Mouse (Mus musculus): ENCODE data around the gene Il1f9. TPM values are rescaled to one million over a fixed set of nuclear protein-coding genes. Genes with fewer than 3 reads are reported as not detected.

Il1f9 gene
- total RNA-seq (2012; rRNA removed): not detected in 2 replicates
- not detected in 2 replicates for total RNA-seq (2014; rRNA removed)
- polyA plus RNA-seq (2012; ENCODE audit: insufficient read length, low read depth): not detected in 2 replicates

DNA sequence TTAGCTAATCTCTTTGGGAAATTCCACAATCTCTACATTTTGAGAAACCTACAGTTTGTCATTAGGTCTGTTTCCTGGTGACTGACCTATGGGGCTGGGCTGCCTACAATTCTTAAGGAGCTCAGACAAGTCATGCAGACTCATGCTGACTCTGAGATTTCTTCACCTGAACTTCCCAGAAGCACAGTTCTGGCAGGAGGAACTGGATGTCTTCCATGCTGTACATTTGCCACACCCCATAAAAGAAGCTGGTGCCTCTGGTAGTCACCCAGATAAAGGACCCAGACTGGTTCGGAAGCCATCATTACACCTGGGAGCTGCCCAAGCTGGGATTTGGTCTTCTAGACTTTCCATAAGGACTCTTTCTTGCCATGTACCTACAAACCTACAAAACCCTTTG is at the start of gene Il1f9:
Il1f9 (plus strand) TSS at position 301 of the 400 bp plus-strand sequence.
- Histone ChIP-seq H3K4me3 (replicated peaks in 1 of 3; ENCODE audit: low read depth in 2 of 3, low read length in 2 of 3, poor library complexity in 1 of 3) (no peak within 1 kb of the TSS), H3K27me3 (replicated peaks) (no peaks in the 10 kb centered on the region), H3K36me3 (replicated peaks in 1 of 2; ENCODE audit: control insufficient read depth in 1 of 2, insufficient read depth in 1 of 2, low read length in 1 of 2) (no peaks in the 10 kb centered on the region), H3K4me2 (ENCODE audit: insufficient read depth, low read depth, poor library complexity, severe bottlenecking) (no peak within 1 kb of the TSS), H3K9ac (ENCODE audit: insufficient read depth, low read depth) (no peak within 1 kb of the TSS), H3K9me3 (replicated peaks; ENCODE audit: low read length) (no peaks in the 10 kb centered on the region), H3K27ac (ENCODE audit: insufficient read depth, low read depth) (no peak within 1 kb of the TSS), H3K79me2 (replicated peaks; ENCODE audit: control insufficient read depth, extremely low read depth, insufficient read depth, poor library complexity, severe bottlenecking) (no peaks in the 10 kb centered on the region), H3K4me1 (ENCODE audit: control insufficient read depth in 1 of 2, insufficient read depth in 2 of 2) (peaks cover 0 to 22% of the 10 kb centered on the region in 2 experiments; a peak in 2 of 4 replicates)
- in situ Hi-C loops (cut with MboI; ENCODE audit: low pct_ligation_motif_present, low pct_unique_long_range_greater_than_20kb, low sequenced_read_pairs): loop anchor here (25.0 kb wide), 2 partner anchors 599 to 874 kb away; partner anchors contain the start of gene Nxph2
- TF ChIP-seq ZMIZ1 (IDR thresholded peaks at IDR 0.05; ENCODE audit: low read depth, low read length): no peak
- TF ChIP-seq NELFE (IDR thresholded peaks at IDR 0.05; ENCODE audit: low read depth, low read length): no peak
- TF ChIP-seq SMC3 (IDR thresholded peaks at IDR 0.05; ENCODE audit: low read depth, low read length): no peak
- TF ChIP-seq IRF4 (IDR thresholded peaks at IDR 0.05; ENCODE audit: low read depth, low read length): no peak
- TF ChIP-seq CTCF (conservative IDR thresholded peaks at IDR 0.05 in 1 of 2, IDR thresholded peaks at IDR 0.05 in 1 of 2; ENCODE audit: low read depth in 2 of 2, low read length in 2 of 2): no peak
- TF ChIP-seq GABPA (IDR thresholded peaks at IDR 0.05; ENCODE audit: insufficient replicate concordance, low read depth, low read length): no peak
- no peak for TF ChIP-seq TBP (conservative IDR thresholded peaks at IDR 0.05; ENCODE audit: low read depth, low read length)
- no peak for TF ChIP-seq KAT2A (IDR thresholded peaks at IDR 0.05; ENCODE audit: insufficient replicate concordance, low read length)
- TF ChIP-seq POLR2A (IDR thresholded peaks at IDR 0.05; ENCODE audit: low read depth, low read length): no peak
- DNase-seq (ENCODE audit: extremely low read depth): no peak
- dilution Hi-C loops (cut with MboI; ENCODE audit: extremely low pct_ligation_motif_present, extremely low pct_unique_long_range_greater_than_20kb, low sequenced_read_pairs): no loop called here

DNA sequence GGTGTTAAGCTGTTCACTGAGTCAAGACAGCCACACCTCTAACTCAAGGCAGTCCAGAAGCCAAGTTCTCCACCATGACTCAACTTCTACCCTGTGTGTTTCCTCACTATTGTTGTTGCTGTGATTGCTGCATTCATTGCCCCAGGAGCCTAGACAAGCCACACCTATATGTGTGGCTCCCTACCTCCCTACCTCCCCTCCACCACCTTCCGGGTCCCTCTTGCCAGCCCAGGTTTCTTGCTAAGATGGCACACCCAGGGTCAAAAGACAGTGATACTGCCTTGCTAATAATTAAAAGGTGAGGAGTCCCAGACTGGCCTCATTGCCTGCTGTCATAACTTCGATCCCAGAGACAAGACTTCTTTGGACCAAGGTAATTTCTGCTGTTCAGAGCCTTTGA is 33.4 kb upstream of the Il1f9 start, which contains the start of gene Il1f8:
Il1f8 (plus strand) TSS at position 301 of the 400 bp plus-strand sequence.
- no peaks in the 10 kb centered on the region for H3K27me3 ChIP-seq (replicated peaks)
- TF ChIP-seq ETS1 (conservative IDR thresholded peaks at IDR 0.05; ENCODE audit: low read depth, low read length) (no peak), KAT2A (IDR thresholded peaks at IDR 0.05; ENCODE audit: insufficient replicate concordance, low read length) (no peak), JUN (IDR thresholded peaks at IDR 0.05; ENCODE audit: insufficient read depth, low read depth, low read length) (no peak), ELF1 (IDR thresholded peaks at IDR 0.05; ENCODE audit: low read depth, low read length) (no peak), USF2 (conservative IDR thresholded peaks at IDR 0.05; ENCODE audit: low read depth, low read length) (no peak), BHLHE40 (IDR thresholded peaks at IDR 0.05; ENCODE audit: low read depth, low read length) (no peak), SIN3A (IDR thresholded peaks at IDR 0.05; ENCODE audit: low read length) (no peak), GABPA (IDR thresholded peaks at IDR 0.05; ENCODE audit: insufficient replicate concordance, low read depth, low read length) (no peak), MXI1 (IDR thresholded peaks at IDR 0.05; ENCODE audit: low read depth, low read length) (no peak), SMC3 (IDR thresholded peaks at IDR 0.05; ENCODE audit: low read depth, low read length) (no peak), NELFE (IDR thresholded peaks at IDR 0.05; ENCODE audit: low read depth, low read length) (no peak), MEF2A (IDR thresholded peaks at IDR 0.05; ENCODE audit: borderline replicate concordance, low read depth, low read length) (no peak), TCF12 (IDR thresholded peaks at IDR 0.05; ENCODE audit: low read depth, low read length) (no peak), E2F4 (IDR thresholded peaks at IDR 0.05; ENCODE audit: insufficient replicate concordance, low read depth, low read length) (no peak), ZNF384 (IDR thresholded peaks at IDR 0.05; ENCODE audit: low read depth, low read length) (no peak), IRF4 (IDR thresholded peaks at IDR 0.05; ENCODE audit: low read depth, low read length) (no peak), MAFK (IDR thresholded peaks at IDR 0.05; ENCODE audit: insufficient replicate concordance, low read length) (no peak), POLR2AphosphoS2 (IDR thresholded peaks at IDR 0.05; ENCODE audit: low read depth, low read length) (no peak)
- dilution Hi-C loops (cut with MboI; ENCODE audit: extremely low pct_ligation_motif_present, extremely low pct_unique_long_range_greater_than_20kb, low sequenced_read_pairs) (no loop called here), in situ Hi-C loops (cut with MboI; ENCODE audit: low pct_ligation_motif_present, low pct_unique_long_range_greater_than_20kb, low sequenced_read_pairs) (no loop called here)
- H3K36me3 ChIP-seq (replicated peaks in 1 of 2; ENCODE audit: control insufficient read depth in 1 of 2, insufficient read depth in 1 of 2, low read length in 1 of 2): no peaks in the 10 kb centered on the region
- no peaks in the 10 kb centered on the region for H3K9me3 ChIP-seq (replicated peaks; ENCODE audit: low read length)
- no peak for DNase-seq (ENCODE audit: extremely low read depth)
- H3K79me2 ChIP-seq (replicated peaks; ENCODE audit: control insufficient read depth, extremely low read depth, insufficient read depth, poor library complexity, severe bottlenecking): no peaks in the 10 kb centered on the region
- H3K27ac ChIP-seq (ENCODE audit: insufficient read depth, low read depth): no peak within 1 kb of the TSS
- no peak within 1 kb of the TSS for H3K4me2 ChIP-seq (ENCODE audit: insufficient read depth, low read depth, poor library complexity, severe bottlenecking)
- no peak within 1 kb of the TSS for H3K4me3 ChIP-seq (replicated peaks in 1 of 3; ENCODE audit: low read depth in 2 of 3, low read length in 2 of 3, poor library complexity in 1 of 3)
- H3K9ac ChIP-seq (ENCODE audit: insufficient read depth, low read depth): no peak within 1 kb of the TSS
- no peaks in the 10 kb centered on the region for H3K4me1 ChIP-seq (ENCODE audit: control insufficient read depth in 1 of 2, insufficient read depth in 2 of 2)

Data from CH12.LX (cell line).